Mouse (Mus musculus): ENCODE data around the gene Asic2. TPM values are rescaled to one million over a fixed set of nuclear protein-coding genes. Genes with fewer than 3 reads are reported as not detected.

The Asic2 gene
- polyA plus RNA-seq, 1 experiment from 2014 or later, result 1.7 TPM

DNA sequence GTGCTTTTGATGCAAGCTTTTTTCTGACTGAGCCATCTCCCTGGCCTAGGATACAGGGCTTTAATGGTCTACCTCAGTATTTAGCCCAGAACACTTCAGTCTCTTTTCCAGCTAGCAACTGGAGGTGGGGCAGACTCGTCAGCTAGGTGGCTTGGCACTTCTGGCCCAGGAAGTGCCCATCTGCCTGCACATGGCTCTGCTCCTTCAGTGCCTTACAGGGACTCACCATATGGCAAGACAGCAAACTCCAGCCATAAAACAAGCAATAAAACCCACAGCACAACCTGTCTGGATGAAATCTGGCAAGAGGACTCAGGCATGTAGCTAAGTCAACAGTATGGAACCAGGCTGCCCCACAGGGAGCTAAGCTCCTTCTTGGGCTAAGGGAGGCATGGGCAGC lies 165.6 kb downstream of the Asic2 start:
- H3K4me3 ChIP-seq, result no peak overlapping the region
- DNase-seq (ENCODE audit: low spot score), result no peak
- 88% methylated on average over 1 of the region's 1 CpGs for WGBS

DNA sequence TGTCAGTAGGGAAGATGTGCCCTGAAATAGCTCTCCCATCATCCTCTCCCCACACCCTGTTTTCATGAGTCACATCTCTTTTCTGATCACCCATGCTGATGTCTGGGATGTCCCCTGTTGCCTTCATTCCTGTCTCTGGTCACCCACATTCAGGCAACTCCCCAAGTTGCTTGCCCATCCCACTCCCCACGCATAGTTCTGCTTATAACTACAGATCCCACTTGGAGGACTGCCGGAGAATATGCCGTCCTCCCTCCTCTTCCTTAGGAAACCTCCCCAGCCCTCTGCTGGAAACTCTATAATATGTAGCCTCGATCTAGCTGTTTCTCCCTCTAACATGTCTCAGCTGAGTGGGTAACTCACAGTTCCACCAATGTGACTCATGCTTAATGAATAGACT lies 167.4 kb downstream of the Asic2 start:
- 82% methylated on average over 4 of the region's 4 CpGs for WGBS
- DNase-seq (ENCODE audit: low spot score), result no peak

More for the DNA sequence above, 165.6 kb downstream of the Asic2 start:
- Histone ChIP-seq H3K27ac (replicated peaks) (no peak overlapping the region), H3K27me3 (ENCODE audit: low read depth, poor library complexity, severe bottlenecking) (no peaks in the 10 kb centered on the region), H3K36me3 (no peaks in the 10 kb centered on the region), H3K9me3 (replicated peaks) (no peaks in the 10 kb centered on the region), H3K4me1 (no peaks in the 10 kb centered on the region)

DNA sequence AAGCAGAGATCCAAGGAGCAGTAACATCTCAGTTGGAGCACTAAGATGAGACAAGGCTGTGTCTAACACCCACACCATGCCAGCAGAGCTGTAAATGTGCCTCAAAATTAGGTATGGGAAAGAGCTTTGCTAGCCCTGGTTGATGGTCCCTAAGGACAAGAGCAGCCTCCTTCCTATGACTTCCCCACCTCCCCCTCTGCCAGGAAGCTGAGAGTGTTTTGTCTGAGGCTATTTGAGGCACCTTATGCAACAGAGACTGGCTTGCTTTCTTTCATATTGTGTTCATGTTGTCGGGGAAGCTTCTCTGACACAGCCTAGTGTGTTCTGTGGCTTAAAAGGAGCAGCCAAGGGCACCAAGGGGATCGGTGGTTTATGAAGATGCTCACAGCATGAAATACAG lies 174.7 kb downstream of the Asic2 start:
- no peak overlapping the region for H3K27ac ChIP-seq (replicated peaks)
- H3K27me3 ChIP-seq (ENCODE audit: low read depth, poor library complexity, severe bottlenecking), result no peaks in the 10 kb centered on the region
- WGBS, result 77% methylated on average over 2 of the region's 2 CpGs
- no peaks in the 10 kb centered on the region for H3K9me3 ChIP-seq (replicated peaks)
- H3K4me1 ChIP-seq, result no peaks in the 10 kb centered on the region
- DNase-seq (ENCODE audit: low spot score), result no peak
- H3K36me3 ChIP-seq, result no peaks in the 10 kb centered on the region
- no peak overlapping the region for H3K4me3 ChIP-seq

More for the DNA sequence above, 167.4 kb downstream of the Asic2 start:
- Histone ChIP-seq H3K27ac (replicated peaks) (no peak overlapping the region), H3K27me3 (ENCODE audit: low read depth, poor library complexity, severe bottlenecking) (no peaks in the 10 kb centered on the region), H3K9me3 (replicated peaks) (no peaks in the 10 kb centered on the region), H3K4me1 (no peaks in the 10 kb centered on the region), H3K36me3 (no peaks in the 10 kb centered on the region), H3K4me3 (no peak overlapping the region)

DNA sequence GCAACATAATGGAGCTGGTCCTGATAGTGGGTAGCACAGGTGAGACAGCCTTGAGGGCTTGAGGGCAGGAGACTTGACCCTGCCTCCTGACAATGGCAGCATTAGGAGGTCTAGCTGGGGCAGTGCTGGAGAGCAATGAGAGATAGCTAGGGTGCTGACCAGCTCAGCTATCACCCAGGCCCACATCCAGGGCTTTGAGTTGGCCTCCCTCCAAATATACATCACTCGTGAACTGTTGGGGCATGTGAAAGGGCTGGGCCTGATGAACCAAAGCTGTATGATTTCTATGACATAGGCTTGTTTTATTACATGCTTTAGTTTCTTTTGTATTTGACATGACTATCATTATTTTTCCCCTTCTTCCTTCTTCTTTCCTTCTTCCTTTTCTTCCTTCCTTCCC lies 176.7 kb downstream of the Asic2 start:
- no peak overlapping the region for H3K27ac ChIP-seq (replicated peaks)
- WGBS, result 88% methylated on average over 1 of the region's 1 CpGs
- H3K9me3 ChIP-seq (replicated peaks), result no peaks in the 10 kb centered on the region
- no peaks in the 10 kb centered on the region for H3K36me3 ChIP-seq
- no peak for DNase-seq (ENCODE audit: low spot score)
- H3K4me1 ChIP-seq, result no peaks in the 10 kb centered on the region
- no peak overlapping the region for H3K4me3 ChIP-seq
- no peaks in the 10 kb centered on the region for H3K27me3 ChIP-seq (ENCODE audit: low read depth, poor library complexity, severe bottlenecking)

DNA sequence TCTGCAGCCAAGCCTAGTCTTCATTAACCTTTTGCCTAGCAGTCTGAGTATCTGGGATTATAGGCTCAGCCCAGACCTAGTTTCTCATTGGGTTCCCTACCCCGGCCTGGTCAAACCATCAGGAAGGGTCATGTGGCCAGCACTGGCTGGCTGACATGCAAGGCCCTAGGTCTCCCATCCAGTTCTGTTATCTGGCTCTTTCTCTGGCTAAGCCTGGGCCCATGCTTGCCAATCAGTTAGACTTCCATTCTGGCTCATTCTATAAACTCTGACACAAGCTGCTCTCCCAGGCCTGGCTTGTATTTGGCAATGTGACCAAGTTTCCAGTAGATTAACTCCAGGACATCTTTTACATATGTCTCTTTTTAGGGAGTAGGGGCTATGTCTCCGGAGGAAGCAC lies 187.7 kb downstream of the Asic2 start:
- H3K36me3 ChIP-seq, result no peaks in the 10 kb centered on the region
- H3K4me1 ChIP-seq, result peaks cover 12% of the 10 kb centered on the region; the same call in 1 of the 2 replicates
- DNase-seq (ENCODE audit: low spot score), result no peak
- 79% methylated on average over 2 of the region's 2 CpGs for WGBS
- H3K9me3 ChIP-seq (replicated peaks), result no peaks in the 10 kb centered on the region
- no peaks in the 10 kb centered on the region for H3K27me3 ChIP-seq (ENCODE audit: low read depth, poor library complexity, severe bottlenecking)
- no peak overlapping the region for H3K27ac ChIP-seq (replicated peaks)
- no peak overlapping the region for H3K4me3 ChIP-seq

DNA sequence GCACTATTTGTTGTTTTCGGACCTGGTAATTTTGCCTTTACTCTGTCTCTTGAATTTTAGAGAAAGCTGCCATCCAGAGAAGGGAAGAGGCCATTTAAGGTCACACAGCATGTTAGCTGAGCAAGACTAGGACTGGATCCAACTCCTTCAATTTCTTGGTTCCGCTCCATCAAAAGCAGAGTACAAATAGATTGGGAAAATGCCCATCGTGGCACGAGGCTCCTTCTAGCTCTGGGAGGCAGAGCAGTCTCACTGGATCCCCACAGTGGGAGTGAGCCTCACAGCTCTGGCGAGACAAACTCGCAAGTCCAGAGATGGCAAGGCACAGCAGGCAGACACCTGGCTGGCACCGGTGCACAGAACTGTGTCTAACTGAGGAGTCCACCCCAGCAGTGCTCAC lies 188.4 kb downstream of the Asic2 start:
- H3K9me3 ChIP-seq (replicated peaks), result no peaks in the 10 kb centered on the region
- no peak overlapping the region for H3K4me3 ChIP-seq
- H3K27me3 ChIP-seq (ENCODE audit: low read depth, poor library complexity, severe bottlenecking), result no peaks in the 10 kb centered on the region
- DNase-seq (ENCODE audit: low spot score), result no peak
- WGBS, result 85% methylated on average over 7 of the region's 7 CpGs
- H3K27ac ChIP-seq (replicated peaks), result no peak overlapping the region
- peaks cover 12% of the 10 kb centered on the region; the same call in 1 of the 2 replicates for H3K4me1 ChIP-seq
- no peaks in the 10 kb centered on the region for H3K36me3 ChIP-seq

DNA sequence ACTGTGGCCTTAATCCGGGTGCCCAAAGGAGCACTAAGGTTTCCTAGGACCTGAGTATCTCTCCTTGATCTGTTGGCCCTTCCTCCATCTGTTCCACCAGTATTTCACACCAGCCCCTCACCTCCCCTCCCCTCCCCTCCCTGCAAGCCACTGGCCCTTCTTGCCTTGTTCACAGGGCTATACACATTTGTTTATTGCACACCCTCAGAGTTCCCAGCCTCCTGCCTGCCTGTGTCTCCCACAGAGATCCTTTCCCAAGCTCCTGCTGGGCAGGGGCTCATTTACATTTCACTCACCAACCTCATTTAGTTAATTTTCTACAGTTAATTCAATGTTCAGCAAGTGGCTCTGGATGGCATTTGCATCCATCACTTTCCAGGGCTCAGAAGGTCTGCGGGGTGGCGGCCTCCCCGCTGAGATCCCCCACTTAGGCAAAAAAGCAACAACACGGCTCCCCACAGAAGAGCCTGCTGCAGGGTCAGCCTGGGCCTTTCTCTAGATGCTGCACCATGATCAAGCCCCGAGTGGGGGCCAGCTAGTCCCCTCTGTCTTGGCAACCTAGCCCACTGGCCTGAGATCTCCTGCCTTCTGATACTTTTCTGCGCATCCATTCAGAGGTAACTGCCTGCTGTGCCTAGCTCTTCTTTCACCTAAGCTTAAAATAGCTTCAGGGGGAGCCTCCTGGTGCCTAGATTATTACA lies 196.9 kb downstream of the Asic2 start:
- no peak for DNase-seq (ENCODE audit: low spot score)
- H3K27ac ChIP-seq (replicated peaks), result no peak overlapping the region
- H3K4me3 ChIP-seq, result no peak overlapping the region
- H3K36me3 ChIP-seq, result no peaks in the 10 kb centered on the region
- peaks cover 10% of the 10 kb centered on the region; the same call in 1 of the 2 replicates for H3K4me1 ChIP-seq
- no peaks in the 10 kb centered on the region for H3K9me3 ChIP-seq (replicated peaks)
- H3K27me3 ChIP-seq (ENCODE audit: low read depth, poor library complexity, severe bottlenecking), result no peaks in the 10 kb centered on the region
- 8% methylated on average over 7 of the region's 7 CpGs for WGBS

DNA sequence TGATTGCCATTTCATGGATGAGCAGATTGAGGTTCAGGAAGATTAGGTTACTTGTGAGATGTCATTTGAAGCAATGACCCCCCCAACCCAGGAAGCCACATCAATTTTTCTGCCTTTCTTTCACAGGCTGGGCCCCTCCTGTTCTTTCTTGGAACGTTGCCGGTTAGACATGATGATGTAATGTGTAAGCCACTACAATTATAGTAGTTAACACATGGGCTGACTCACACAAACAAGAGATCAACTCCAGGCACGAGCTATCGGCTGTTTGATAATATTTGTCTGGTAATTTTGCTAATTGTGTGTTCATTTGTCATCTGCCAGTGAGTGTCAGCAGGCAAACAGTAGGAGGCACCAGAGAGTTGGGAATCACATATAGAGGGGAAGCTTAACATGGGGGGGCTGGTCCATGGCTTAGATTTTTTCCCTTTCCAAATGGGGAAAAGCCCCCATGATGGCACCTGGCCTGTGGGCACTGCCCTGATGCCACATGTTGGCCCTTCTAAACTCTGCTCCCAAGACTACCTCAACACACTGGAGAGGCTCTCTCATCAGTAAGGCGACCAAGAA lies 198.5 kb downstream of the Asic2 start:
- no peak overlapping the region for H3K4me3 ChIP-seq
- H3K9me3 ChIP-seq (replicated peaks), result no peaks in the 10 kb centered on the region
- H3K4me1 ChIP-seq, result peaks cover 11% of the 10 kb centered on the region; the same call in 1 of the 2 replicates
- H3K36me3 ChIP-seq, result no peaks in the 10 kb centered on the region
- WGBS, result 87% methylated on average over 5 of the region's 5 CpGs
- H3K27me3 ChIP-seq (ENCODE audit: low read depth, poor library complexity, severe bottlenecking), result no peaks in the 10 kb centered on the region
- H3K27ac ChIP-seq (replicated peaks), result no peak overlapping the region
- DNase-seq (ENCODE audit: low spot score), result no peak

DNA sequence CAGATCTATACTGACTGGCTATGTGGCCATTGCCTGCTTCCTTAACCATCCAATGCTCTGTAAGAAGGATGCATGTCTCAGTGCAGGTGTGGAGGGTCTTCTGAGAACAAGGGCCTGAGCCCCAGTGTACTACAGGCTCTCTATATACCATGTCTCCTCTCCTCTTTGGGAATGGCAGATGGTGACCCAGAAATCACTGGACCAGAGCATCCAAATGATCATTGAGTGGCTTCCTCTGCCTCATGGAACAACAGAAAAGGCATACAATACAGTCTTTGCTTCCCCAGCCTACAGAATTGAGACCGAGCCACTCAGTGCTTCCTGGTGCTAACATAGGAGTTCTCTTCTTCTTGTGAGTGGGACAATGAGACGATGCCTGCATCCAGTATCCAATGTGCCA lies 200.0 kb downstream of the Asic2 start:
- 94% methylated on average over 2 of the region's 2 CpGs for WGBS
- Histone ChIP-seq H3K4me1 (peaks cover 16% of the 10 kb centered on the region; the same call in 1 of the 2 replicates), H3K27me3 (ENCODE audit: low read depth, poor library complexity, severe bottlenecking) (no peaks in the 10 kb centered on the region), H3K4me3 (no peak overlapping the region), H3K9me3 (replicated peaks) (no peaks in the 10 kb centered on the region), H3K27ac (replicated peaks) (no peak overlapping the region), H3K36me3 (no peaks in the 10 kb centered on the region)
- no peak for DNase-seq (ENCODE audit: low spot score)

DNA sequence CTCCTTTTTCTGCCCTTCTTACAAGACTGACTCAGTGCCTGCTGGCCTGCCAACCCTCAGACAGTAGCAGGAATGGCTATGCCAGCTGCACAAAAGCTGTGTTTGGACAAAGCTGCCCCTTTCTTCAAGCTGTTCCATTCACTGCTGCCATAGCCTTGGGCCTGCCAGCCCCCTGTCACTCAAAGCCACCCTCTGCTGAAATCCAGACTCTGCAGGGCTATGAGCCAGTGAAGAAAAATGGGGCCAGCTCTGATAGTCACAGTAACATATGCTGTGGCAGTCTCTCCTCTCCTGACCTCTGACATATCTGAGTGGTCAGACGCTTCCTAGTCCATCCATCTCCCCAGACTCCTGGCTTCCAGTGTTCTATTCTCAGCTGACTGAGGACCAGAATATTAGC lies 200.5 kb downstream of the Asic2 start:
- H3K4me3 ChIP-seq, result no peak overlapping the region
- no peak overlapping the region for H3K27ac ChIP-seq (replicated peaks)
- H3K27me3 ChIP-seq (ENCODE audit: low read depth, poor library complexity, severe bottlenecking), result no peaks in the 10 kb centered on the region
- DNase-seq (ENCODE audit: low spot score), result no peak
- peaks cover 16% of the 10 kb centered on the region; the same call in 1 of the 2 replicates for H3K4me1 ChIP-seq
- no peaks in the 10 kb centered on the region for H3K9me3 ChIP-seq (replicated peaks)
- no peaks in the 10 kb centered on the region for H3K36me3 ChIP-seq
- 84% methylated on average over 1 of the region's 1 CpGs for WGBS

DNA sequence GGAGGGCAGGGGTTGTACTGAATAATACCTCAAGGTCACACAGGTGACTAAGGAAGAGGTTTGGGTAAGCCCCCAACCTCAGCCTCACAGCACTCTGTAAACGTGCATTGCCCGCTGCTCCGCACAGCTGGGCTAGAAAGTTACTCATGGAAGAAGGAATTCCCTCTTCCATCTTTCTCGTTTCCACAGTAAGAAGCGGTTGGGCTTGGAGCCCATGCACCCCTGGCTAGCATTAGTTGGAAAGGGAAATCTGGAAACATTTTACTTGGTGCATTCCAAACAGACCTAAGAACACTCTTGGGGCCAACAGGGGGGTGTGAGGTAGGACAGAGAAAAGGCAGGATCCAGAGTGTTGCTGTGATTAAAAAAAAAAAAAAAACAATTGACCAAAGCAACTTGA lies 203.0 kb downstream of the Asic2 start:
- H3K4me3 ChIP-seq, result no peak overlapping the region
- DNase-seq (ENCODE audit: low spot score), result no peak
- H3K27ac ChIP-seq (replicated peaks), result no peak overlapping the region
- no peaks in the 10 kb centered on the region for H3K36me3 ChIP-seq
- no peaks in the 10 kb centered on the region for H3K9me3 ChIP-seq (replicated peaks)
- 74% methylated on average over 5 of the region's 5 CpGs for WGBS
- H3K4me1 ChIP-seq, result peaks cover 6% of the 10 kb centered on the region; the same call in 1 of the 2 replicates
- no peaks in the 10 kb centered on the region for H3K27me3 ChIP-seq (ENCODE audit: low read depth, poor library complexity, severe bottlenecking)

DNA sequence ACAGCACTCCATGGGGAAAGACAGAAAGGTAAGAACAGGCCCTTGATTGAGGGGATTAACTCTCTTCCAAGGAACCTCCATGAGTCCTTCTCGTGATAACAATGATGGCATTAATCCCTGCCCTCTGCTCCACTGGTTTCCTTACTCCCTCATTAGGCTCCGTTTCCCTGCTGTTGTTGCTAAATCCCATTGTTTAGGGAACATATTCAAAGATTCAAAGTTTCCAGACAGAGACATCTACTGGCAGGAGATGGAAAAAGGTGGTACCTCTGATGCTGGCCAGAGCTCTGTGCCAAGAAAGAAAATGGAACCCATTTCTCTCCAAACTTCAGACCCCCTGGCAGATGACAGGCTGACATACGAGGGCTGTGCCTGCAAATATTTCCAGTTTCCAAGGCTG lies 203.5 kb downstream of the Asic2 start:
- Histone ChIP-seq H3K4me3 (no peak overlapping the region), H3K9me3 (replicated peaks) (no peaks in the 10 kb centered on the region), H3K4me1 (peaks cover 6% of the 10 kb centered on the region; the same call in 1 of the 2 replicates), H3K36me3 (no peaks in the 10 kb centered on the region), H3K27ac (replicated peaks) (no peak overlapping the region), H3K27me3 (ENCODE audit: low read depth, poor library complexity, severe bottlenecking) (no peaks in the 10 kb centered on the region)
- no peak for DNase-seq (ENCODE audit: low spot score)
- 23% methylated on average over 3 of the region's 3 CpGs for WGBS

DNA sequence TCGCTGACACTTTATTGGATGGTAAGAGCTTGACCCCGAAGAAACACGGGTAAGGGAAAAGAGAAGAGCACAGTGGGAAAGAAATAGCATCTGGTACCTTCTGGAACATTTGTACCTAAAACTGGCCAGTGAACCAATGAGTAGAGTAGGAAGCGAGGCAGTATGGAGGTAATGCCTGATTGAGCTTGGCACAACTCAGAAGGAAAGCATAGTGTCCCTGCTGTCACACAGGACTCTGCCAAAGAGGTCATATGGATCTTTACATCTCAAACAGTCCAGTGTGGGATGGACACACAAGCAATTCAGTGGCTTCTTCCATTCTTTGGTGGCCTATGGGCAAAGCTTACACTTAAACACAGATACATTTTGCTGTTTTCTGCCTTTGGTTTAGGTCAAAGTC lies 211.0 kb downstream of the Asic2 start:
- Histone ChIP-seq H3K4me3 (no peak overlapping the region), H3K9me3 (replicated peaks) (peaks cover 9% of the 10 kb centered on the region), H3K36me3 (no peaks in the 10 kb centered on the region), H3K27ac (replicated peaks) (no peak overlapping the region), H3K27me3 (ENCODE audit: low read depth, poor library complexity, severe bottlenecking) (no peaks in the 10 kb centered on the region), H3K4me1 (no peaks in the 10 kb centered on the region)
- 91% methylated on average over 4 of the region's 4 CpGs for WGBS
- DNase-seq (ENCODE audit: low spot score), result no peak
